7 mouse cellular contexts compared by ENCODE assay signal in the genomic region with DNA sequence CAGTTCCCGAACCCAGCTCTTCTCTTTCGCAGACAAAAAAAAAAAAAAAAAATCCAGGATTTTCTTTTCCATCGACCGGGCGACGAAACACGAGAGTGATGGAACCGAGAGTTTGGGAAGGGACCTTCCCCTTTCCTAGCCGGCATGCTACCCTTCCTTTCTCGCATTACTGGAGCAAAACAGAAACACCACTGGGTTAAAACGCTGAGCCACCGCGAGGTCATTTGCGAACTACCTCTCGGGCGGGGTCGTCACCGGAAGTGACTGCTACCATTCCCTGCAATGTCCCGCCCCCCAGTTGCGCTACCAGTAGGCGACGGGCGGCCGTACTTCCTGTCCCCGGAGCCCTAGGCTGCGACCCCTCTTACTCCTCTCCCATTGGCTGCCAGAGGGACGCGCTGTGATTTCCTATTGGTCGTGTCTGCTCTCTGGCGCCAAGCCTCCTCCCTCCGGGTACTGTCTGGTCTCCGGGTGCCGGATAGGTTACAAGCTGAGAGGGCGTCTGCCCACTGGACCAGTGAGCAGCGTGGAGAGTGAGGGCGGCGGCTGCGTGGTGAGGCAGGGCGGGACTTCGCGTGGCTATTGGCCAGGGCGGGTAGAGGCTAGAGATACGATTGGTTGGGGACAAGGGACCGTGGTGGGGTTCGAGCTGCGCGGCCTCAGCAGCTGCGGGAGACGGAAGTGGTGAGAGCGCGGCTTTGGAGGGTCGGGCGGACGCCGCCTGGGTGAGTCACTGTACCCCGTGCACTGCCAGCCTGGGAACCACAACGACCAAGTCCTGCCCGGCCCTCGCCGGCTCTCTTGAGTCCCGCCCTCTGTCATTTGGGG. TPM values are rescaled to one million over a fixed set of nuclear protein-coding genes. Genes with fewer than 3 reads are reported as not detected.
DNase-seq lines count a peak whose midpoint lies in the region; ATAC-seq lines count a peak whose summit lies in the region.

A gene (plus strand): TSS at position 637 of the 828 bp plus-strand sequence.

- H3K4me2 ChIP-seq in embryonic facial prominence, embryonic 11.5 days (ENCODE audit: low read depth, low read length): peak within 1 kb of the TSS; percentile 88
- H3K4me2 ChIP-seq in limb, embryonic 11.5 days (ENCODE audit: low read depth, severe bottlenecking): peak within 1 kb of the TSS; percentile 80
- peak within 1 kb of the TSS; percentile 93 for H3K4me2 ChIP-seq in midbrain, embryonic 14.5 days (ENCODE audit: low read length)

- DNase-seq in adrenal gland, postnatal 14 days: peak; percentile 100
- peak; percentile 98 for DNase-seq in embryonic facial prominence, embryonic 11.5 days (ENCODE audit: low spot score)
- peak; percentile 100 for DNase-seq in kidney, adult 11 months
- DNase-seq in limb, embryonic 11.5 days (ENCODE audit: low spot score): peak; percentile 99
- peak; percentile 98 for DNase-seq in midbrain, embryonic 14.5 days
- DNase-seq in spleen, adult 18-20 months: peak; percentile 91 to 99

- ATAC-seq in embryonic facial prominence, embryonic 11.5 days (replicated peaks; ENCODE audit: insufficient number of reproducible peaks, low FRiP score, low TSS enrichment, low read depth): peak; percentile 98
- ATAC-seq in granulocyte monocyte progenitor cell, adult 5-6 weeks (replicated peaks; ENCODE audit: poor library complexity, severe bottlenecking): peak; percentile 84
- ATAC-seq in limb, embryonic 11.5 days (ENCODE audit: insufficient number of reproducible peaks, low FRiP score, low TSS enrichment, low read depth): peak; percentile 99
- peak; percentile 98 for ATAC-seq in midbrain, embryonic 14.5 days (ENCODE audit: low FRiP score, low TSS enrichment)

- H3K4me1 ChIP-seq in embryonic facial prominence, embryonic 11.5 days (ENCODE audit: control insufficient read depth, insufficient read depth, low read length): peaks cover 6% of the 10 kb centered on the region
- peaks cover 27% of the 10 kb centered on the region for H3K4me1 ChIP-seq in limb, embryonic 11.5 days (ENCODE audit: control insufficient read depth, insufficient read depth, low read length)
- H3K4me1 ChIP-seq in midbrain, embryonic 14.5 days (ENCODE audit: control insufficient read depth, insufficient read depth, low read length): peaks cover 32% of the 10 kb centered on the region

- peak within 1 kb of the TSS; percentile 81 for H3K4me3 ChIP-seq in embryonic facial prominence, embryonic 11.5 days (ENCODE audit: low read depth, low read length)
- peak within 1 kb of the TSS; percentile 73 for H3K4me3 ChIP-seq in limb, embryonic 11.5 days (ENCODE audit: low read depth, low read length)
- peak within 1 kb of the TSS; percentile 65 for H3K4me3 ChIP-seq in midbrain, embryonic 14.5 days (replicated peaks; ENCODE audit: low read depth, low read length)

- H3K36me3 ChIP-seq in embryonic facial prominence, embryonic 11.5 days (replicated peaks; ENCODE audit: control insufficient read depth, insufficient read depth, low read depth, low read length): no peaks in the 10 kb centered on the region
- H3K36me3 ChIP-seq in limb, embryonic 11.5 days (ENCODE audit: control insufficient read depth, insufficient read depth, low read length): no peaks in the 10 kb centered on the region
- H3K36me3 ChIP-seq in midbrain, embryonic 14.5 days (ENCODE audit: control insufficient read depth, insufficient read depth, low read length): peaks cover 8% of the 10 kb centered on the region; the same call in 1 of the 2 replicates

- WGBS in embryonic facial prominence, embryonic 11.5 days: under 1% methylated on average over 53 of the region's 61 CpGs
- WGBS in limb, embryonic 11.5 days: 0% methylated on average over 61 of the region's 61 CpGs
- under 1% methylated on average over 61 of the region's 61 CpGs for WGBS in midbrain, embryonic 14.5 days

- H3K27ac ChIP-seq in embryonic facial prominence, embryonic 11.5 days (replicated peaks; ENCODE audit: low read depth, low read length): peak within 1 kb of the TSS; percentile 80
- H3K27ac ChIP-seq in limb, embryonic 11.5 days (replicated peaks; ENCODE audit: low read depth, low read length): peak within 1 kb of the TSS; percentile 83
- H3K27ac ChIP-seq in midbrain, embryonic 14.5 days (replicated peaks; ENCODE audit: low read depth, low read length): peak within 1 kb of the TSS; percentile 91

- H3K9ac ChIP-seq in embryonic facial prominence, embryonic 11.5 days (replicated peaks; ENCODE audit: low read length): peak within 1 kb of the TSS; percentile 89
- H3K9ac ChIP-seq in limb, embryonic 11.5 days (ENCODE audit: low read length): peak within 1 kb of the TSS; percentile 88
- peak within 1 kb of the TSS; percentile 76 for H3K9ac ChIP-seq in midbrain, embryonic 14.5 days (replicated peaks; ENCODE audit: low read length)

- H3K27me3 ChIP-seq in embryonic facial prominence, embryonic 11.5 days (ENCODE audit: control insufficient read depth, insufficient read depth, low read length): no peaks in the 10 kb centered on the region
- H3K27me3 ChIP-seq in limb, embryonic 11.5 days (ENCODE audit: control insufficient read depth, insufficient read depth, low read length): no peaks in the 10 kb centered on the region
- H3K27me3 ChIP-seq in midbrain, embryonic 14.5 days (ENCODE audit: control insufficient read depth, insufficient read depth, low read length): no peaks in the 10 kb centered on the region

- H3K9me3 ChIP-seq in embryonic facial prominence, embryonic 11.5 days (replicated peaks; ENCODE audit: control insufficient read depth, low read length): no peaks in the 10 kb centered on the region
- no peaks in the 10 kb centered on the region for H3K9me3 ChIP-seq in limb, embryonic 11.5 days (ENCODE audit: control insufficient read depth, low read length)
- H3K9me3 ChIP-seq in midbrain, embryonic 14.5 days (ENCODE audit: control insufficient read depth, low read length): no peaks in the 10 kb centered on the region

RNA-seq across cellular contexts. Expression of the gene that starts here (rescaled TPM):
- 23.7 and 27.7 TPM in 2 replicates for total RNA-seq in adrenal gland, postnatal 14 days (2021)
- polyA plus RNA-seq in embryonic facial prominence, embryonic 11.5 days (2014; fragmentation: Nextera tagmentation; extraction: Ambion mirVana): 61.1 and 61.9 TPM in 2 replicates
- total RNA-seq in granulocyte monocyte progenitor cell, adult 5-6 weeks (2014; fragmentation: Nextera tagmentation): 25.2 and 25.4 TPM in 2 replicates
- 20.3 and 22.6 TPM in 2 replicates for total RNA-seq in granulocyte monocyte progenitor cell, adult 5-6 weeks (2017)
- 62.4 and 66.8 TPM in 2 replicates for polyA plus RNA-seq in limb, embryonic 11.5 days (2014; fragmentation: Nextera tagmentation; extraction: Ambion mirVana)
- polyA plus RNA-seq in midbrain, embryonic 14.5 days (2014; fragmentation: Nextera tagmentation; extraction: Ambion mirVana): 54.1 and 75.1 TPM in 2 replicates

Comparison
In these comparisons a context has a peak if more than half of its experiments do, and no peak if none do; other contexts are left out.
1. Peak in every context shown above with its lines: DNase-seq, ATAC-seq, H3K4me3 ChIP-seq and H3K27ac ChIP-seq.